Mouse (Mus musculus): ENCODE results near the gene Ranbp10. TPM values are rescaled to one million over a fixed set of nuclear protein-coding genes. Genes with fewer than 3 reads are reported as not detected.

Ranbp10 gene
- polyA plus RNA-seq, 1 experiment from 2014 or later: 10.9 TPM

GRCm38 (mm10) chr8:105771398-105772175 is 55.6 kb downstream of the Ranbp10 start:
- WGBS: 93% methylated on average over 12 of the region's 12 CpGs
- Histone ChIP-seq H3K27me3 (replicated peaks; ENCODE audit: insufficient read depth, low read length) (no peaks in the 10 kb centered on the region), H3K4me2 (replicated peaks; ENCODE audit: low read depth, low read length) (no peak overlapping the region), H3K4me3 (ENCODE audit: low read depth, low read length) (no peak overlapping the region), H3K9ac (replicated peaks; ENCODE audit: low read depth) (no peak overlapping the region), H3K9me3 (ENCODE audit: low read length) (no peaks in the 10 kb centered on the region), H3K4me1 (ENCODE audit: insufficient read depth, low read depth, low read length) (no peaks in the 10 kb centered on the region), H3K27ac (ENCODE audit: low read length) (no peak overlapping the region), H3K36me3 (ENCODE audit: insufficient read depth, low read length) (peaks cover 60% of the 10 kb centered on the region)
- no peak for DNase-seq (ENCODE audit: low spot score)
- TF ChIP-seq CTCF (IDR thresholded peaks at IDR 0.05) (no peak), EP300 (IDR thresholded peaks at IDR 0.05) (no peak)
- no peak for ATAC-seq

GRCm38 (mm10) chr8:105770609-105771008 is 56.5 kb downstream of the Ranbp10 start:
- Histone ChIP-seq H3K9ac (replicated peaks; ENCODE audit: low read depth) (no peak overlapping the region), H3K4me2 (replicated peaks; ENCODE audit: low read depth, low read length) (no peak overlapping the region), H3K36me3 (ENCODE audit: insufficient read depth, low read length) (peaks cover 51% of the 10 kb centered on the region), H3K27ac (ENCODE audit: low read length) (no peak overlapping the region), H3K9me3 (ENCODE audit: low read length) (no peaks in the 10 kb centered on the region), H3K27me3 (replicated peaks; ENCODE audit: insufficient read depth, low read length) (no peaks in the 10 kb centered on the region), H3K4me1 (ENCODE audit: insufficient read depth, low read depth, low read length) (no peaks in the 10 kb centered on the region), H3K4me3 (ENCODE audit: low read depth, low read length) (no peak overlapping the region)
- DNase-seq (ENCODE audit: low spot score) (peak; percentile 23), ATAC-seq (no peak; the same call in 1 of the 2 replicates)
- TF ChIP-seq EP300 (IDR thresholded peaks at IDR 0.05) (no peak), CTCF (IDR thresholded peaks at IDR 0.05) (peak; percentile 78)
- 67% methylated on average over 1 of the region's 1 CpGs for WGBS

- ATAC-seq (no peak), DNase-seq (ENCODE audit: low spot score) (no peak)
- Histone ChIP-seq H3K9ac (replicated peaks; ENCODE audit: low read depth) (no peak overlapping the region), H3K27me3 (replicated peaks; ENCODE audit: insufficient read depth, low read length) (no peaks in the 10 kb centered on the region), H3K4me2 (replicated peaks; ENCODE audit: low read depth, low read length) (no peak overlapping the region), H3K4me1 (ENCODE audit: insufficient read depth, low read depth, low read length) (no peaks in the 10 kb centered on the region), H3K9me3 (ENCODE audit: low read length) (no peaks in the 10 kb centered on the region), H3K4me3 (ENCODE audit: low read depth, low read length) (no peak overlapping the region), H3K36me3 (ENCODE audit: insufficient read depth, low read length) (peaks cover 40% of the 10 kb centered on the region), H3K27ac (ENCODE audit: low read length) (no peak overlapping the region)
- 88% methylated on average over 5 of the region's 5 CpGs for WGBS
- TF ChIP-seq EP300 (IDR thresholded peaks at IDR 0.05) (no peak), CTCF (IDR thresholded peaks at IDR 0.05) (no peak)
These were observed 58.5 kb downstream of the Ranbp10 start for GRCm38 (mm10) chr8:105768485-105769257.

GRCm38 (mm10) chr8:105758277-105759108 is 68.7 kb downstream of the Ranbp10 start, which contains the start of gene Gfod2:
Gfod2 (minus strand) TSS chr8:105758664.
- H3K4me3 ChIP-seq (ENCODE audit: low read depth, low read length): peak within 1 kb of the TSS; percentile 86
- WGBS: 3% methylated on average over 54 of the region's 57 CpGs
- TF ChIP-seq EP300 (IDR thresholded peaks at IDR 0.05): no peak
- TF ChIP-seq CTCF (IDR thresholded peaks at IDR 0.05): no peak
- H3K36me3 ChIP-seq (ENCODE audit: insufficient read depth, low read length): no peaks in the 10 kb centered on the region
- no peaks in the 10 kb centered on the region for H3K9me3 ChIP-seq (ENCODE audit: low read length)
- H3K4me2 ChIP-seq (replicated peaks; ENCODE audit: low read depth, low read length): peak within 1 kb of the TSS; percentile 80
- H3K27ac ChIP-seq (ENCODE audit: low read length): peak within 1 kb of the TSS; percentile 82
- H3K27me3 ChIP-seq (replicated peaks; ENCODE audit: insufficient read depth, low read length): no peaks in the 10 kb centered on the region
- ATAC-seq (peak; percentile 99), DNase-seq (ENCODE audit: low spot score) (peak; percentile 97)
- peak within 1 kb of the TSS; percentile 59 for H3K9ac ChIP-seq (replicated peaks; ENCODE audit: low read depth)
- peaks cover 4% of the 10 kb centered on the region; the same call in 1 of the 2 replicates for H3K4me1 ChIP-seq (ENCODE audit: insufficient read depth, low read depth, low read length)

- Histone ChIP-seq H3K27ac (ENCODE audit: low read length) (peak overlapping the region; percentile 82), H3K9ac (replicated peaks; ENCODE audit: low read depth) (peak overlapping the region; percentile 59), H3K4me1 (ENCODE audit: insufficient read depth, low read depth, low read length) (peaks cover 4% of the 10 kb centered on the region; the same call in 1 of the 2 replicates), H3K27me3 (replicated peaks; ENCODE audit: insufficient read depth, low read length) (no peaks in the 10 kb centered on the region), H3K4me2 (replicated peaks; ENCODE audit: low read depth, low read length) (peak overlapping the region; percentile 80), H3K36me3 (ENCODE audit: insufficient read depth, low read length) (no peaks in the 10 kb centered on the region), H3K9me3 (ENCODE audit: low read length) (no peaks in the 10 kb centered on the region), H3K4me3 (ENCODE audit: low read depth, low read length) (peak overlapping the region; percentile 86)
- DNase-seq (ENCODE audit: low spot score) (no peak), ATAC-seq (no peak; the same call in 1 of the 2 replicates)
- WGBS: 2% methylated on average over 12 of the region's 12 CpGs
- no peak for TF ChIP-seq CTCF (IDR thresholded peaks at IDR 0.05)
- no peak for TF ChIP-seq EP300 (IDR thresholded peaks at IDR 0.05)
These were observed 69.3 kb downstream of the Ranbp10 start for GRCm38 (mm10) chr8:105757796-105758276.
